ENCODE assay signal across 8 mouse cellular contexts in genomic region chr5:33651921-33652782, GRCm38 (mm10). TPM values are rescaled to one million over a fixed set of nuclear protein-coding genes. Genes with fewer than 3 reads are reported as not detected.
DNase-seq lines count a peak whose midpoint lies in the region; ATAC-seq lines count a peak whose summit lies in the region.

TSS of gene Slbp (minus strand) at chr5:33652574.

- DNase-seq in adipocyte (ENCODE audit: low spot score): peak; percentile 98
- DNase-seq in embryo, embryonic 10 days (ENCODE audit: low spot score): peak; percentile 98
- DNase-seq in gastrocnemius, postnatal 14 days: peak; percentile 97
- DNase-seq in left cerebral cortex, postnatal 10 days (ENCODE audit: extremely low spot score in 1 of 2, low spot score in 2 of 2): peak; percentile 93 to 98
- DNase-seq in right cerebral cortex, postnatal 25 days: peak; percentile 98
- DNase-seq in urinary bladder, postnatal 4 days (ENCODE audit: low spot score in 2 of 2): peak; percentile 95 to 96

- intact Hi-C loops in gastrocnemius, postnatal 14 days (cut with DNase I; ENCODE audit: low total_unique reads): no loop called here
- intact Hi-C loops in left cerebral cortex, postnatal 10 days (cut with DNase I): no loop called here

- ATAC-seq in inflammation-experienced regulatory T-cells, adult 6 months: peak; percentile 81
- peak; percentile 89 for ATAC-seq in megakaryocyte-erythroid progenitor cell, adult 5-6 weeks (replicated peaks; ENCODE audit: low FRiP score, low TSS enrichment, poor library complexity, severe bottlenecking)

RNA-seq across cellular contexts. Expression of gene Slbp, which starts in this region (rescaled TPM):
- total RNA-seq in gastrocnemius, postnatal 14 days (2021): 10 to 100 TPM; 11.8 to 13.0 TPM
- polyA plus RNA-seq in inflammation-experienced regulatory T-cells, adult 6 months (2017; shearing (Covaris generic)): 100 to 1,000 TPM; 121 to 329 (median 129) TPM
- 10 to 100 TPM; 26.5 to 28.9 TPM for total RNA-seq in left cerebral cortex, postnatal 10 days (2021)
- total RNA-seq in megakaryocyte-erythroid progenitor cell, adult 5-6 weeks (2014; fragmentation: Nextera tagmentation): 229 and 276 TPM in 2 replicates
- 348 and 369 TPM in 2 replicates for total RNA-seq in megakaryocyte-erythroid progenitor cell, adult 5-6 weeks (2017)

Comparison
In these comparisons a context has a peak if more than half of its experiments do, and no peak if none do; other contexts are left out.
1. Peak in every context shown above with its lines: DNase-seq and ATAC-seq.
2. RNA of gene Slbp (total RNA-seq): 229 to 369 TPM in megakaryocyte-erythroid progenitor cell, adult 5-6 weeks; 26.5 to 28.9 TPM in left cerebral cortex, postnatal 10 days and 11.8 to 13.0 TPM in gastrocnemius, postnatal 14 days; every median in the first group is over 4 times any median in the second.